ENCODE assay signal across 9 mouse cellular contexts in the genomic region with DNA sequence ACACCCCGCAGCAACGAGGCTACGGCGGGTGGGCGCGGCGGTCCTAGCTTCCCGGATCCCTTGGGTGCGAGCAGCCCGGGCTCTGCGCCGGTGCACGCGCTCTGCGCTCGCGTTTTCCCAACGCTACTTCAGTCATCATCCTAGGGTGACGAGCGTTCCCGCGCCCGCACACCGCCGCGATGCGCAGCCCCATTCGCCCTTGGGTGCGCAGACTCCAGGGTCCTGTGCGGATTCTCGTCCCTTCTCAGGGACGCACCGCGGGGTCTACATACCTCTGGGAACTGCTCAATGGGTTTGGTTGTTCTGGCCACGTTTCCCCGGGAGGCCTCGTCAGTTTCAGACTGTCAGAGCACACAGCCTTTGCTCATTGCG. TPM values are rescaled to one million over a fixed set of nuclear protein-coding genes. Genes with fewer than 3 reads are reported as not detected.
DNase-seq lines count a peak whose midpoint lies in the region; ATAC-seq and TF ChIP-seq lines count a peak whose summit lies in the region.
"Had no signal": no experiment of that assay in that cellular context is flagged by ENCODE, and none has a peak within 500 bp of the region (broad histone marks: within the 10 kb centered on the region; RNA-seq: fewer than 3 reads in every experiment).

No protein-coding gene starts in this region.

- no peak for DNase-seq in gastrocnemius, adult 2 months
- no peak for DNase-seq in gastrocnemius, postnatal 14 days
- DNase-seq in thymus, adult 2 months, result no peak
- no peak for DNase-seq in thymus, postnatal 14 days
- DNase-seq in limb, embryonic 11.5 days (ENCODE audit: low spot score), result peak; percentile 32
- no peak for DNase-seq in ovary, postnatal 14 days (ENCODE audit: low spot score)

- H3K4me3 ChIP-seq in gastrocnemius, adult 2 months, result peak overlapping the region; percentile 87
- peak overlapping the region; percentile 66 for H3K4me3 ChIP-seq in thymus, adult 2 months (ENCODE audit: control insufficient read depth, insufficient read depth, low read length)
- H3K4me3 ChIP-seq in forebrain, embryonic 16.5 days (replicated peaks; ENCODE audit: low read length), result peak overlapping the region; percentile 61
- H3K4me3 ChIP-seq in limb, embryonic 11.5 days (ENCODE audit: low read depth, low read length), result peak overlapping the region; percentile 50
- peak overlapping the region; percentile 61 for H3K4me3 ChIP-seq in neural tube, embryonic 13.5 days

- peak overlapping the region; percentile 64 for H3K9ac ChIP-seq in forebrain, embryonic 16.5 days (replicated peaks; ENCODE audit: low read depth, low read length)
- peak overlapping the region; percentile 45; the same call in 1 of the 2 replicates for H3K9ac ChIP-seq in limb, embryonic 11.5 days (ENCODE audit: low read length)
- peak overlapping the region; percentile 80 for H3K9ac ChIP-seq in neural tube, embryonic 13.5 days

- no peaks in the 10 kb centered on the region for H3K9me3 ChIP-seq in forebrain, embryonic 16.5 days (ENCODE audit: control insufficient read depth, low read length)
- H3K9me3 ChIP-seq in limb, embryonic 11.5 days (ENCODE audit: control insufficient read depth, low read length), result no peaks in the 10 kb centered on the region
- no peaks in the 10 kb centered on the region for H3K9me3 ChIP-seq in neural tube, embryonic 13.5 days

- intact Hi-C loops in gastrocnemius, adult 2 months (cut with DNase I), result no loop called here
- intact Hi-C loops in gastrocnemius, postnatal 14 days (cut with DNase I; ENCODE audit: low total_unique reads), result no loop called here

- peak overlapping the region; percentile 86 for H3K4me2 ChIP-seq in forebrain, embryonic 16.5 days (ENCODE audit: low read length)
- peak overlapping the region; percentile 99 for H3K4me2 ChIP-seq in limb, embryonic 11.5 days (ENCODE audit: low read depth, severe bottlenecking)
- peak overlapping the region; percentile 93 for H3K4me2 ChIP-seq in neural tube, embryonic 13.5 days

- TF ChIP-seq CTCF in gastrocnemius, adult 2 months (IDR thresholded peaks at IDR 0.05), result no peak
- TF ChIP-seq CTCF in thymus, adult 2 months (IDR thresholded peaks at IDR 0.05; ENCODE audit: borderline replicate concordance, control insufficient read depth, extremely low read depth, insufficient read depth, low read length, poor library complexity), result no peak

- no peaks in the 10 kb centered on the region for H3K36me3 ChIP-seq in thymus, adult 2 months (ENCODE audit: control insufficient read depth, insufficient read depth, low read length)
- H3K36me3 ChIP-seq in forebrain, embryonic 16.5 days (ENCODE audit: control insufficient read depth, insufficient read depth), result no peaks in the 10 kb centered on the region
- no peaks in the 10 kb centered on the region for H3K36me3 ChIP-seq in limb, embryonic 11.5 days (ENCODE audit: control insufficient read depth, insufficient read depth, low read length)
- H3K36me3 ChIP-seq in neural tube, embryonic 13.5 days, result no peaks in the 10 kb centered on the region

- no peak for TF ChIP-seq POLR2A in thymus, adult 2 months (IDR thresholded peaks at IDR 0.05; ENCODE audit: control insufficient read depth, extremely low read depth, insufficient read depth, low read length, poor library complexity)

- peak; percentile 75 for ATAC-seq in forebrain, embryonic 16.5 days
- ATAC-seq in limb, embryonic 11.5 days (ENCODE audit: insufficient number of reproducible peaks, low FRiP score, low TSS enrichment, low read depth), result no peak
- ATAC-seq in neural tube, embryonic 13.5 days (ENCODE audit: low read depth), result peak; percentile 46; the same call in 1 of the 2 replicates

- under 1% methylated on average over 38 of the region's 38 CpGs for WGBS in thymus, adult 2 months
- under 1% methylated on average over 38 of the region's 38 CpGs for WGBS in forebrain, embryonic 16.5 days
- under 1% methylated on average over 33 of the region's 38 CpGs for WGBS in limb, embryonic 11.5 days
- WGBS in neural tube, embryonic 13.5 days, result under 1% methylated on average over 38 of the region's 38 CpGs

- H3K27ac ChIP-seq in gastrocnemius, adult 2 months, result peak overlapping the region; percentile 43; the same call in 1 of the 2 replicates
- no peak overlapping the region for H3K27ac ChIP-seq in thymus, adult 2 months (ENCODE audit: control insufficient read depth, insufficient read depth, low read length)
- peak overlapping the region; percentile 81 for H3K27ac ChIP-seq in forebrain, embryonic 16.5 days (ENCODE audit: low read length)
- H3K27ac ChIP-seq in limb, embryonic 11.5 days (replicated peaks; ENCODE audit: low read depth, low read length), result no peak overlapping the region
- H3K27ac ChIP-seq in neural tube, embryonic 13.5 days (replicated peaks), result peak overlapping the region; percentile 77

- H3K4me1 ChIP-seq in thymus, adult 2 months (replicated peaks; ENCODE audit: control insufficient read depth, insufficient read depth, low read length), result peaks cover 53% of the 10 kb centered on the region
- H3K4me1 ChIP-seq in forebrain, embryonic 16.5 days (replicated peaks; ENCODE audit: control insufficient read depth, insufficient read depth, low read length), result peaks cover 38% of the 10 kb centered on the region
- H3K4me1 ChIP-seq in limb, embryonic 11.5 days (ENCODE audit: control insufficient read depth, insufficient read depth, low read length), result 0 out of 2 replicates have a peak, but pooled peaks cover 4% of the 10 kb centered on the region
- peaks cover 24% of the 10 kb centered on the region for H3K4me1 ChIP-seq in neural tube, embryonic 13.5 days (replicated peaks)

- no peaks in the 10 kb centered on the region for H3K27me3 ChIP-seq in thymus, adult 2 months (ENCODE audit: control insufficient read depth, insufficient read depth, low read length)
- peaks cover 12% of the 10 kb centered on the region for H3K27me3 ChIP-seq in forebrain, embryonic 16.5 days (replicated peaks; ENCODE audit: control insufficient read depth, insufficient read depth, low read length)
- H3K27me3 ChIP-seq in limb, embryonic 11.5 days (ENCODE audit: control insufficient read depth, insufficient read depth, low read length), result peaks cover 36% of the 10 kb centered on the region
- H3K27me3 ChIP-seq in neural tube, embryonic 13.5 days, result peaks cover 63% of the 10 kb centered on the region

RNA-seq across cellular contexts. Expression of a gene that starts 31.8 kb away (rescaled TPM):
- total RNA-seq in gastrocnemius, adult 2 months (2021), result not detected
- not detected for total RNA-seq in gastrocnemius, postnatal 14 days (2021)
- polyA plus RNA-seq in thymus, adult 2 months (2012; rRNA removed), result not detected in 2 replicates
- polyA plus RNA-seq in forebrain, embryonic 16.5 days (2015; fragmentation: Nextera tagmentation; extraction: Ambion mirVana), result not detected in 2 replicates
- not detected in 2 replicates for polyA plus RNA-seq in limb, embryonic 11.5 days (2014; fragmentation: Nextera tagmentation; extraction: Ambion mirVana)
- not detected in 2 replicates for polyA plus RNA-seq in neural tube, embryonic 13.5 days (2015; fragmentation: Nextera tagmentation; extraction: Ambion mirVana)
- total RNA-seq: heart, postnatal 10 days had no signal

Comparison
In these comparisons a context has a peak if more than half of its experiments do, and no peak if none do; other contexts are left out.
1. H3K27ac ChIP-seq: peak in gastrocnemius, adult 2 months (single experiment), forebrain, embryonic 16.5 days (single experiment) and neural tube, embryonic 13.5 days (single experiment); none in thymus, adult 2 months (single experiment) and limb, embryonic 11.5 days (single experiment).
2. Peak in every context shown above with its lines, with median percentiles within 50 percentile points of each other: H3K4me3 ChIP-seq, H3K4me2 ChIP-seq and H3K9ac ChIP-seq.